Mouse (Mus musculus): ENCODE measurements at regions not wholly inside any gene's neighbourhood (a gene's known extent, or its start where the extent isn't known, plus 50 kb on each side); places are given as distances from the start of the nearest gene placed in this dataset.

DNA sequence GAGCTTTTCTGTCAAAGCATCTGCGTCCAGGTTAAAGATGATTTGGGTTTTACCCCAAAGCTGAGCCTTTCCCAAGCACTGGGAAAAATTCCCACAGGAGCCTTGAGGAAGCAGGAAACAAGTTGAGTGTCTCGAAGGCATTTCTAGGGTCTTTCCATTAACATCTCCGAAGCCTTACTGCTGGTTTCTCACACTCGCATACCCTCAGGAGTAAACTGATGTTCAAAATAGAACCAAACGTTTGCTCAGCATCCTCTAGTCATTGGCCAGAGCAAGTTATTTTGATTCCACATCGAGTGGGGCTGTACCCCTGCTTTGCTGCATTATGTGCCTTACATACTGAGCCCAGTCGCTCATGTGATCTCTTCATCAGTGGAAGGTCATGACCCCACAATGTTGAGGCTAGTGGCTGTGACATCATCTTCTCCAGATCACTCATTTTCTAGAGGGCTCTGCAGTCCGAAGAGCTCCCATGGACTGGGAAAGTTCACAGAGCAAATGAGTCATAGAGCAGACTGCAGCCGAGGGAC, 198.9 kb upstream of the Cxcl12 start:
- H3K36me3 ChIP-seq: no peaks in the 10 kb centered on the region
- no peaks in the 10 kb centered on the region for H3K9me3 ChIP-seq (replicated peaks)
- DNase-seq (no peak), ATAC-seq (ENCODE audit: low read depth) (no peak)
- no peak overlapping the region for H3K4me3 ChIP-seq (replicated peaks)
- WGBS (ENCODE audit: insufficient replicate concordance): 56% methylated on average over 9 of the region's 9 CpGs
- no peak overlapping the region for H3K9ac ChIP-seq
- no peak overlapping the region for H3K27ac ChIP-seq
- H3K4me1 ChIP-seq (replicated peaks): no peaks in the 10 kb centered on the region
- no peak overlapping the region for H3K4me2 ChIP-seq
- H3K27me3 ChIP-seq: no peaks in the 10 kb centered on the region

DNA sequence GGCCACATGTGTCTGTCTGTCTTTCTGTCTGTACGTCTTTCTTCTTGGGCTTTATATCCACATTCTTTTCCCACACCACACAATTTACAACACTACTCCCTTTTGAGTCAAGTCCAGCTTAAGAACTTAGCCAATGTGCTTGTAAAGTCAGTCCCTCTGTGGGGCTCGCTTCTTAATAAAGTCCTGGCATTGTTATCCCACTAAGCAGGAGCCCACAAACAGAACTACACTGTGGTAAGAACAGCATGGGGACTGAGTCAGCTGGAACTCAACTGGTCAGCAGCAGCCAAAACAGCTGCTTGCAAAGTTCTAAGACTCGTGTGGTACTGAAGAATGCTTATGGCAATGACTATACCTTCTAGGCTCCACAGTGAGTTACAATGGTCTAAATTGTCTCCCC, 193.5 kb upstream of the Cxcl12 start:
- H3K9me3 ChIP-seq (replicated peaks): no peaks in the 10 kb centered on the region
- H3K9ac ChIP-seq: no peak overlapping the region
- no peak for DNase-seq
- no peaks in the 10 kb centered on the region for H3K4me1 ChIP-seq (replicated peaks)
- no peaks in the 10 kb centered on the region for H3K36me3 ChIP-seq
- no peak overlapping the region for H3K4me3 ChIP-seq (replicated peaks)
- H3K4me2 ChIP-seq: no peak overlapping the region
- ATAC-seq (ENCODE audit: low read depth): no peak
- no peak overlapping the region for H3K27ac ChIP-seq
- WGBS (ENCODE audit: insufficient replicate concordance): 62% methylated on average over 3 of the region's 3 CpGs
- H3K27me3 ChIP-seq: no peaks in the 10 kb centered on the region

DNA sequence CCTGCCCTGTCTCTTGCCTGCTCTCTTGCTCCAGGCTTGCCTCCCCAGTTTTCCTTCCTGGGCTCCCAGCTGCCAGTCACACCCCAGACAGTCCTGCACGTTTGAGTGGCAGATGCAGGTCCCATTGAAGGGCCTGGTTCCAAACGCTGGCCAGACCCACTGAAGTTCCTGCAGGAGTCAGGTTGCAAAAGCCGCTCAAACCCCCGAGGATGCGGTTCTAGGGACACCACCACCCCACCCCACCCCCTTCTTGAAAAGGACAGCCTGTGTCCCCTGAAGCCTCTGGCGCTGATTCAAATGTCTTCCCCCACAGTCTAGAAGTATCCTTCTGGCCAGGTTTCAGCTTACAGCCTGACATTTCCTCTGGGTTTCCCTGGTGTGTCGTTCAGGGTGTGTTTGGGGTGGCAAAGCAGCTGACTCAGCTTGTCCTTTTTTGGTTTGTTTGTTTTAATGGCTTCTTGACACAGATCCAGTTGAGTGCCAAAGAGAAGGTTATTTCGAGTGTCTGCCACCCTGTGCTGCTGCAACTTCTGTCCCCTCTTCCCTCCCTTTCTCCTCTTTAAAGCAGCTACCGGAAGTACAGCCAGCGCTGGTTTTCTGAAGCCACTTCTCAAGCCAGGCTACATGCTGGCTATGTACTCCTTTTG, 187.9 kb upstream of the Cxcl12 start:
- H3K4me3 ChIP-seq (replicated peaks): no peak overlapping the region
- 14% methylated on average over 10 of the region's 10 CpGs for WGBS (ENCODE audit: insufficient replicate concordance)

DNA sequence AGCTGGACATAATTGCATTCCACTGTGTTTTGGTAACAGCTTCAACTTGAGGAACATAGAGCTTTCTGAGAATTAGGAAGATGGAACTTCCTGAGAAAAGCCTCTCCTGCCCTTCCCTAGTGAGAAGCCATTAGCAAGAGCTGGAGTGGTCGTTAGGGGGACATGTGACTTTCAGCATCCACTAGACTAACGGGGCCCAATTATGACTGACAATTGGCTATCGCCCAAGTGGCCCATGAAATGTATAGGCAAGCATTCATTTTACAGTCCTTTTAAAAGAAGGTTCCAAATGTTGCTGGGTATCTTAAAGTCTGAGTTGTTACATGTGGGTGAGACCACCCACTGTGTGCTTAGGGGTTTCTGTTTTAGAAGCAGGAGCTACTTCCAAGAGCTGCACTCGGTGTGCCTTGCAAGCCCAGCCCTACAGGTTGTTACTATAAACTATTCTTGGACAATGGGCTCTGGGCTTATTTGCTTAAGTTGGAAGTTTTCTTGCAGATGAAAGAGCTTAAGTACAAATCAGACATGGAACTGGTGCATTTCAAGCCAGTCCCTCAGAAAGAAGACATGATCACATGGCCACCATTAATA, 183.1 kb upstream of the Cxcl12 start:
- H3K27me3 ChIP-seq: no peaks in the 10 kb centered on the region
- no peak for DNase-seq
- H3K4me3 ChIP-seq (replicated peaks): no peak overlapping the region
- no peaks in the 10 kb centered on the region for H3K36me3 ChIP-seq
- no peak overlapping the region for H3K4me2 ChIP-seq
- H3K4me1 ChIP-seq (replicated peaks): no peaks in the 10 kb centered on the region
- H3K27ac ChIP-seq: no peak overlapping the region
- no peaks in the 10 kb centered on the region for H3K9me3 ChIP-seq (replicated peaks)
- ATAC-seq (ENCODE audit: low read depth): no peak
- no peak overlapping the region for H3K9ac ChIP-seq
- 60% methylated on average over 4 of the region's 4 CpGs for WGBS (ENCODE audit: insufficient replicate concordance)

More for the DNA sequence above, 187.9 kb upstream of the Cxcl12 start:
- Histone ChIP-seq H3K36me3 (no peaks in the 10 kb centered on the region), H3K9ac (no peak overlapping the region), H3K4me2 (no peak overlapping the region), H3K27me3 (no peaks in the 10 kb centered on the region), H3K27ac (no peak overlapping the region), H3K4me1 (replicated peaks) (no peaks in the 10 kb centered on the region), H3K9me3 (replicated peaks) (no peaks in the 10 kb centered on the region)
- ATAC-seq (ENCODE audit: low read depth): no peak
- no peak for DNase-seq

DNA sequence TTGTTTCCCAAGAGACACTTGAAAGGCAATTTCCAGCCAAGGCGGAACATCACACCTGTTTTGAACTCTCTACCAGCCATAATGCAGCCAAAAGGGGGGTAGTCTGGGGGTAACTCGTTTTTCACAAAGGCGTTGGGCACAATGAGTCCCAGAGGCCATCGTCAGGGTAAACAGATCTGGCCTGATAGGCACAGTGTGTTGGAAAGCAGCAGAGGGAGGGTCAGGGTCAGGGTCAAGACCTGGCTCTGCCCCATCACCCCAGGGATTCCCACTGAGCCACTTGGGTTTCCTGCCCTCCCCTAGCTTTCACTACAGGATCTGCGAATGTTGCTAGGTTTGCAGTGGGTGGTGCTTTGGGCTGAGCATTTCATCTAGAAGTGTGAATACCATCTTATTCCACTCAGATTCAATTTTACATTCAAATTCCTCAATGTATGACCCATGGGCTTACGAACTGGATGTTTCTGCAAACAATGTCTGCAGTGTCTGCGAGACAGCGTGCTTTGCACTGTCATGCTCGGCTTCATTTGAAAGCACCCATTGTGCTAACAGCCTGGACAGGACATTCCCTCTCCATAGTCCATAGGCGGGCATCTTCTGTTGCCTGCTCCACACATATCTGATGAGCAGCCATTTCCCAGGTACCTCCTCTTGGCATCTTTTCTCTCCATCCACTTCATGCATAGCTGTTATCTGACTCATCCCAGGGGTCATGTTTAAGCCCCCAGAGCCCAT, 181.9 kb upstream of the Cxcl12 start:
- no peak overlapping the region for H3K4me2 ChIP-seq
- no peaks in the 10 kb centered on the region for H3K9me3 ChIP-seq (replicated peaks)
- DNase-seq (no peak), ATAC-seq (ENCODE audit: low read depth) (no peak)
- no peaks in the 10 kb centered on the region for H3K36me3 ChIP-seq
- no peak overlapping the region for H3K4me3 ChIP-seq (replicated peaks)
- no peaks in the 10 kb centered on the region for H3K4me1 ChIP-seq (replicated peaks)
- 36% methylated on average over 10 of the region's 10 CpGs for WGBS (ENCODE audit: insufficient replicate concordance)
- no peak overlapping the region for H3K27ac ChIP-seq
- no peaks in the 10 kb centered on the region for H3K27me3 ChIP-seq
- no peak overlapping the region for H3K9ac ChIP-seq

DNA sequence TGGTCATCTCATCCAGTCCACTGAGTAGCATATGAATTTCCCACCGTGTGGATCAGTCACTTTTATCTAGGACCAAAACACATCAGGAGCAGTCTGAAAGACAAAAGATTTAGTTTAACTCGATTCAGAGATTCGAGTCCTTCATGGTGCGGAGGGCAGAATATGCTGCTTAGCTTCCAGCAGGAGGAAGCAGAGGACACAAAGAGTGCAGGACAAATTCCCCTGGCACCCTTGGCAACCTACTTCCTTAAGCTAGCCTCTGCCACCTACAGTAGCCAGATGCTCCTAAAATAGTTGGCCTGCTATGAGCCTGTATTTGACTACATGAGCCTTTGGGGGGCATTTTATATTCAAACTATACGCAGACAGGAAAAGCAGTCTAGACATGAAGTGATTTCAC, 181.1 kb upstream of the Cxcl12 start:
- Histone ChIP-seq H3K9ac (no peak overlapping the region), H3K36me3 (no peaks in the 10 kb centered on the region), H3K4me1 (replicated peaks) (no peaks in the 10 kb centered on the region), H3K9me3 (replicated peaks) (no peaks in the 10 kb centered on the region), H3K27me3 (no peaks in the 10 kb centered on the region), H3K27ac (no peak overlapping the region), H3K4me3 (replicated peaks) (no peak overlapping the region), H3K4me2 (no peak overlapping the region)
- WGBS (ENCODE audit: insufficient replicate concordance): 57% methylated on average over 5 of the region's 5 CpGs
- ATAC-seq (ENCODE audit: low read depth) (no peak), DNase-seq (no peak)

DNA sequence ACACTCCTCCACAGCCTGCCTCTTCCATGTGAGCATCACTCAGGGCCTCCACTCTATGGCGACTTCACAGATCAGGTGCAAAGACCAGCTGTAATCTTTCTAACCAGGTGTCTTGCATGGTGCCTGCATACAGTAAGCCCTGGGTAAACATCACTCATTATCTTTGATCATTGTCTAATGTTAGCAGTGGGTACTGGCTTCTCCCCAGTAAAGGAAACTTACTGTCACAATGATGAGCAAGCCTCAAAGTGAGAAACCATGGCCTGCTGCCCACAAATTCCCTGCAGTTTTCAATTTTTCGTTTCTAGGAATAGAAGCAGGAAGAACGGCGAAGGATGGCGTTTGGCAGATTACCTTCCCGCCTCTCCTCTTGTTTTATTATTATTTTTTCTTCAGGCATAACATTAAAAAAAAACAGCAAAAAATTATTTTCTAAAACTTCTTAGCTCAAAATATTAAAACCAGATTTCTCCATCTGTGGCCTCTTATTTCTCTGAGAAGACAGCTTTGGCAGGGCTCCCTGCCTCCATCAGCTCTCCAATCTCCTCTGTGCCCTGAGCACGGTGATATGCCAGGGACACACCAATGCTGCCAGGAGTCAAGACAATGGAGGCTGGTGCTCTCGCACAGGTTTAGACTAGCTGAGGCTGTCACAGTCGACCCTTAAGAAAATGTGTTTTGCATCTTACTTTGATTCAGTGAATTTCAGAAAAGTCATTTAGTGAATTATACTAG, 169.2 kb upstream of the Cxcl12 start:
- no peaks in the 10 kb centered on the region for H3K27me3 ChIP-seq
- H3K4me2 ChIP-seq: no peak overlapping the region
- H3K9ac ChIP-seq: no peak overlapping the region
- DNase-seq: no peak
- WGBS (ENCODE audit: insufficient replicate concordance): 67% methylated on average over 9 of the region's 9 CpGs
- H3K36me3 ChIP-seq: no peaks in the 10 kb centered on the region
- no peak overlapping the region for H3K27ac ChIP-seq
- H3K9me3 ChIP-seq (replicated peaks): no peaks in the 10 kb centered on the region
- no peaks in the 10 kb centered on the region for H3K4me1 ChIP-seq (replicated peaks)
- no peak overlapping the region for H3K4me3 ChIP-seq (replicated peaks)
- ATAC-seq (ENCODE audit: low read depth): no peak

DNA sequence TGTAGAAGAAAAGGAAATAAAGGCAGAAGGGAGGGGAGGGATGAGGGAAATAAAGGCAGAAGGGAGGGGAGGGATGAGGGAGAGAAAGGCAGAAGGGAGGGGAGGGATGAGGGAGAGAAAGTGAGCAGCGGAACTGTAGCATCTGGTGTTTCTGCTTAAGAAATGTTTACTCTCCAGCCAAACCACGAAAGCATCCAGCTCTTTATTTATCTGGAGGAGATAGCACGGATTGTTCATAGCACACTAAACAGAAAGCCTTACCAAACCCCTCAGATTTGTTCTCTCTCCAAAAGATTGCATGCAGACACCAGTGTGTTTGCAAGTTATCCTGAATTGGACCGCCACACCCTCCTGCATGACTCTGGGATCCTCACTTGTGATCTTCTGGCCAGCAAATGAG, 168.4 kb upstream of the Cxcl12 start:
- ATAC-seq (ENCODE audit: low read depth) (no peak), DNase-seq (no peak)
- H3K4me2 ChIP-seq: no peak overlapping the region
- 44% methylated on average over 4 of the region's 4 CpGs for WGBS (ENCODE audit: insufficient replicate concordance)
- no peak overlapping the region for H3K27ac ChIP-seq
- no peak overlapping the region for H3K9ac ChIP-seq
- H3K36me3 ChIP-seq: no peaks in the 10 kb centered on the region
- H3K4me1 ChIP-seq (replicated peaks): no peaks in the 10 kb centered on the region
- no peaks in the 10 kb centered on the region for H3K27me3 ChIP-seq
- no peak overlapping the region for H3K4me3 ChIP-seq (replicated peaks)
- no peaks in the 10 kb centered on the region for H3K9me3 ChIP-seq (replicated peaks)

DNA sequence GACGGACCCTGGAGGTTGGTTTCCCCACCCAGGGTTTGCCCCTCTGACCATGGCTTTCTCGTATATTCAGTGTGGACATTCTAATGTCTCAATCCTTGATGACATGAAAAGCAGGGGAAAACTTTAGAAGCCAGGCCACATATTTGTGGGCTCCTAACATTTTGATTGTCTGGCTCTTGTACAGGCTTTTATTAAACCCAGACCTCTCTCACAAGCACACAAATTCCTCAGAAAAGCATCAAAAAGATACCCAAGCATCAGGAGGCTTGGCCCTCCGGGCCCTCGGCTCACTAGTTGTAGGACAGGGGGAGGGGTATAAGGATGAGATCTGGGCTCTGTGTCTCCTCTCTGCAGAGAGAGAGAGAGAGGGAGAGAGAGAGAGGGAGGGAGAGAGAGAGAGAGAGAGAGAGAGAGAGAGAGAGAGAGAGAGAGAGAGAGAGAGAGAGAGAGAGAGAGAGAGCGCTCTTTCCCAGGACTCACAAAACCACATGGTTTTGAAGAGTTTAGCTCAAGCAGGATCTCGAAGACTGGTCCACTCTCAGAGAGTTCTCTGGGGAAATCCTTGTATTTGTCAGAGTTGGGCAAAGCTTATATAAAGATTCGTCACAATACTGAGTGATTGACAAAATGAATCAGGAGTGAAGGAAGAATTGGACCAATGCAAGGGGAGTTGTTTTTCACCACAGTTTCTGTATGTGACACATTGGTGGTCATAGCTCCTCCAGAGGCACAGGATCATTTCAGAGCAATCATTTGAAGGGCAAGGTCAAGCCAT, 167.2 kb upstream of the Cxcl12 start:
- H3K4me2 ChIP-seq: no peak overlapping the region
- H3K36me3 ChIP-seq: no peaks in the 10 kb centered on the region
- WGBS (ENCODE audit: insufficient replicate concordance): 58% methylated on average over 7 of the region's 7 CpGs
- no peak overlapping the region for H3K4me3 ChIP-seq (replicated peaks)
- H3K9me3 ChIP-seq (replicated peaks): no peaks in the 10 kb centered on the region
- H3K9ac ChIP-seq: no peak overlapping the region
- no peaks in the 10 kb centered on the region for H3K4me1 ChIP-seq (replicated peaks)
- DNase-seq: no peak
- no peak overlapping the region for H3K27ac ChIP-seq
- no peak for ATAC-seq (ENCODE audit: low read depth)
- no peaks in the 10 kb centered on the region for H3K27me3 ChIP-seq

DNA sequence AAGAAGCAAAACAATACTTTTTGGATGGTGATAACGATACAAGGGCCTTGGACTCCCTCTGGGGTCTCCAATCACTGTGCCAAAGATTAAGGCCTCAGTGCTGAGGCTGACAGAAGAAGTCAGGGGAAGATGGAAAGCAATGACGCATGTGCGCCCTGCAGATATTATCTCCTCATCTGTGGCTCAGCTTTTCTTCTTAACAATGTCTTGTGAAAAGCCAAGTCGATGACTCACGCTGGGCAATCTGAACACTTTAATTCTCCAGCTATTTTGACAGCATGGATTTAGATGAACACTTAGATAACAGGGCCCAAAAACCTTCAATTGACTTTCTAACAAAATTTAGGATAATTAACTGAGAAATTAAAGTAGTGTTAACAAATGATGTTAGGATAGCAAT, 155.7 kb upstream of the Cxcl12 start:
- H3K27ac ChIP-seq: no peak overlapping the region
- DNase-seq: no peak
- no peak overlapping the region for H3K9ac ChIP-seq
- no peak overlapping the region for H3K4me2 ChIP-seq
- no peak for ATAC-seq (ENCODE audit: low read depth)
- WGBS (ENCODE audit: insufficient replicate concordance): 69% methylated on average over 5 of the region's 5 CpGs
- no peaks in the 10 kb centered on the region for H3K27me3 ChIP-seq
- no peaks in the 10 kb centered on the region for H3K9me3 ChIP-seq (replicated peaks)
- H3K4me1 ChIP-seq (replicated peaks): no peaks in the 10 kb centered on the region
- no peaks in the 10 kb centered on the region for H3K36me3 ChIP-seq
- no peak overlapping the region for H3K4me3 ChIP-seq (replicated peaks)

DNA sequence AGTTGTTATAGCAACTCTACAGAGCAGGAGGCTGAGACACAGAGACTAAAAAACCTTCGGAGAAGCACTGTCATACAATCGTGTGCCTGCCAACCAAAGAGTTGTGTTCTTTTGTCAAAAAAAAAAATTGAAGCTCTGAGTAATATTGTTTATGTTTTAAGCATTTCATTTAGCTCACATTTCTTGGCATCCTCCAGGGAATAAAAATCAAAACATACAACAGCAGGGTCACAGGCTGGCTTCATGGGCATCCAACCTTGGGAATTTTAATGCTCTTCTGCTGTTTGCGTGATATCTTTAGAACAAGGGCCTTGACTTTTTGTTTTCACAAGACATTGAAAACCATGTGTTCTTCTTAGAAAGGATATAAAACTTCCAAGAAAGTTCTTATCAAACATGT, 152.9 kb upstream of the Cxcl12 start:
- ATAC-seq (ENCODE audit: low read depth): no peak
- Histone ChIP-seq H3K27ac (no peak overlapping the region), H3K27me3 (no peaks in the 10 kb centered on the region), H3K4me2 (no peak overlapping the region), H3K9me3 (replicated peaks) (no peaks in the 10 kb centered on the region), H3K9ac (no peak overlapping the region), H3K4me3 (replicated peaks) (no peak overlapping the region), H3K36me3 (no peaks in the 10 kb centered on the region), H3K4me1 (replicated peaks) (no peaks in the 10 kb centered on the region)
- 61% methylated on average over 3 of the region's 3 CpGs for WGBS (ENCODE audit: insufficient replicate concordance)
- DNase-seq: no peak
